Mouse (Mus musculus): ENCODE data around the gene Bcar1. TPM values are rescaled to one million over a fixed set of nuclear protein-coding genes. Genes with fewer than 3 reads are reported as not detected.

Bcar1 gene
- polyA plus RNA-seq, 2 experiments = 4.3 to 5.6 TPM

DNA sequence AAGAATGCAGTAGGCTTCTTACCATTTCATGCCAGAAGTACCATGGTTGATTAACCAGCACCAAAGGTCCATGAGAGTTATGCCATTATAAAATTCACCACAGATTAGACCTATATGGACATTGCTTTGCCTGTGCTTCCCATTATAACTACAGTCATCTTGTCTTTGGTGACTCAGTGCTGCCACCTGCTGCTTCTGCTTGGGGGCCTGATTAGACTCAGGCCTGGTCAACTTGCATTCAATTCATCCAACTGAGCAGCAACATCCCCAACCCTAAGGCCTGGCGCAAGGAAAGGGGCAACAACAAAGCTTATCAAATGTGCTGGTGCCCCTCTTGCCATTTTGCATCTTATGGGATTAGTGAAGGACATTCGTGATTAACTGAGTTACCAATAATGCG lies 81.1 kb downstream of the Bcar1 start:
- WGBS (ENCODE audit: insufficient replicate concordance) = 73% methylated on average over 3 of the region's 3 CpGs
- H3K27me3 ChIP-seq (ENCODE audit: control insufficient read depth, insufficient read depth, low read length) = no peaks in the 10 kb centered on the region
- peak in 2 of 3 experiments; percentile 28 to 43 for DNase-seq (ENCODE audit: low read depth in 3 of 3, low spot score in 3 of 3)
- no peak for ATAC-seq (ENCODE audit: insufficient read depth)
- no peak overlapping the region for H3K9ac ChIP-seq (replicated peaks)
- H3K36me3 ChIP-seq (replicated peaks; ENCODE audit: control insufficient read depth, insufficient read depth, low read depth) = no peaks in the 10 kb centered on the region
- H3K4me1 ChIP-seq (replicated peaks; ENCODE audit: control insufficient read depth in 2 of 2, insufficient read depth in 2 of 2, low read length in 1 of 2) = peaks cover 0 to 7% of the 10 kb centered on the region in 2 experiments; a peak in 2 of 4 replicates
- H3K4me3 ChIP-seq (ENCODE audit: insufficient read depth in 1 of 2, low read depth in 2 of 2, low read length in 2 of 2) = no peak overlapping the region
- H3K9me3 ChIP-seq (ENCODE audit: control insufficient read depth, low read length) = no peaks in the 10 kb centered on the region
- peak; percentile 88 for TF ChIP-seq CTCF (IDR thresholded peaks at IDR 0.05; ENCODE audit: low read depth)
- no peak for TF ChIP-seq EP300 (IDR thresholded peaks at IDR 0.05; ENCODE audit: low read depth)
- no peak overlapping the region for H3K4me2 ChIP-seq (ENCODE audit: low read depth)
- H3K27ac ChIP-seq = no peak overlapping the region

Small RNA genes lying within 50 kb of the gene (microRNA-seq; reads per million reads assigned to microRNA genes)
- not detected for gene Mir7076

Other genes starting within 250 kb of the Bcar1 start
- gene Wdr59, start 221.7 kb downstream of the Bcar1 start, polyA plus RNA-seq (2012; rRNA removed) = 2.3 and 2.8 TPM in 2 replicates
- 1.1 and 1.4 TPM in 2 replicates for gene Wdr59, start 221.7 kb downstream of the Bcar1 start, polyA plus RNA-seq (2014; fragmentation: Nextera tagmentation; extraction: Ambion mirVana)
- 12.6 and 12.7 TPM in 2 replicates for gene Znrf1, start 207.7 kb downstream of the Bcar1 start, polyA plus RNA-seq (2012; rRNA removed)
- 4.4 and 5.4 TPM in 2 replicates for gene Znrf1, start 207.7 kb downstream of the Bcar1 start, polyA plus RNA-seq (2014; fragmentation: Nextera tagmentation; extraction: Ambion mirVana)
- 0.10 and 0.13 TPM in 2 replicates for gene Ldhd, start 113.4 kb downstream of the Bcar1 start, polyA plus RNA-seq (2012; rRNA removed)
- gene Ldhd, start 113.4 kb downstream of the Bcar1 start, polyA plus RNA-seq (2014; fragmentation: Nextera tagmentation; extraction: Ambion mirVana) = 0.09 TPM in 1 of 2 replicates, not detected in the other
- 2.7 and 3.9 TPM in 2 replicates for gene Zfp1, start 100.4 kb downstream of the Bcar1 start, polyA plus RNA-seq (2012; rRNA removed)
- 4.0 and 4.4 TPM in 2 replicates for gene Zfp1, start 100.4 kb downstream of the Bcar1 start, polyA plus RNA-seq (2014; fragmentation: Nextera tagmentation; extraction: Ambion mirVana)
- 2.5 and 2.9 TPM in 2 replicates for gene Ctrb1, start 52.8 kb downstream of the Bcar1 start, polyA plus RNA-seq (2012; rRNA removed)
- gene Ctrb1, start 52.8 kb downstream of the Bcar1 start, polyA plus RNA-seq (2014; fragmentation: Nextera tagmentation; extraction: Ambion mirVana) = 1.5 TPM in 1 of 2 replicates, not detected in the other
- gene Cfdp1, start 110.5 kb upstream of the Bcar1 start, polyA plus RNA-seq (2012; rRNA removed) = 13.2 and 46.8 TPM in 2 replicates
- gene Cfdp1, start 110.5 kb upstream of the Bcar1 start, polyA plus RNA-seq (2014; fragmentation: Nextera tagmentation; extraction: Ambion mirVana) = 82.8 and 93.3 TPM in 2 replicates
- gene Tmem170, start 132.9 kb upstream of the Bcar1 start, polyA plus RNA-seq (2012; rRNA removed) = 1.9 and 2.3 TPM in 2 replicates
- gene Tmem170, start 132.9 kb upstream of the Bcar1 start, polyA plus RNA-seq (2014; fragmentation: Nextera tagmentation; extraction: Ambion mirVana) = 1.8 and 2.1 TPM in 2 replicates
- 0.02 and 0.03 TPM in 2 replicates for gene Chst5, start 166.6 kb upstream of the Bcar1 start, polyA plus RNA-seq (2012; rRNA removed)
- not detected in 2 replicates for gene Chst5, start 166.6 kb upstream of the Bcar1 start, polyA plus RNA-seq (2014; fragmentation: Nextera tagmentation; extraction: Ambion mirVana)
- gene Tmem231, start 190.1 kb upstream of the Bcar1 start, polyA plus RNA-seq (2012; rRNA removed) = 1.4 and 1.7 TPM in 2 replicates
- gene Tmem231, start 190.1 kb upstream of the Bcar1 start, polyA plus RNA-seq (2014; fragmentation: Nextera tagmentation; extraction: Ambion mirVana) = 2.0 and 2.4 TPM in 2 replicates
- 26.5 and 50.5 TPM in 2 replicates for gene Gabarapl2, start 196.9 kb upstream of the Bcar1 start, polyA plus RNA-seq (2012; rRNA removed)
- gene Gabarapl2, start 196.9 kb upstream of the Bcar1 start, polyA plus RNA-seq (2014; fragmentation: Nextera tagmentation; extraction: Ambion mirVana) = 184 and 188 TPM in 2 replicates
- 2.8 and 3.4 TPM in 2 replicates for gene Adat1, start 248.5 kb upstream of the Bcar1 start, polyA plus RNA-seq (2012; rRNA removed)
- 2.4 and 2.5 TPM in 2 replicates for gene Adat1, start 248.5 kb upstream of the Bcar1 start, polyA plus RNA-seq (2014; fragmentation: Nextera tagmentation; extraction: Ambion mirVana)